Mouse (Mus musculus) brain, embryonic 14.5 days (tissue): ENCODE measurements at regions not wholly inside any gene's neighbourhood (a gene's known extent, or its start where the extent isn't known, plus 50 kb on each side); places are given as distances from the start of the nearest gene placed in this dataset.

ENCODE experiments used
- DNase-seq: peaks from one replicate; pipeline ENCODE4 v3.0.0-alpha.2; 2011; ENCODE audit warnings: low read depth
- CTCF ChIP-seq: fragments of 200-500 bp; IDR thresholded peaks from 2 replicates; pipeline ENCODE4 v1.5.1; 2012; ENCODE audit warnings: inconsistent platforms, mild to moderate bottlenecking, moderate library complexity, borderline replicate concordance; ENCODE audit not compliant: insufficient read depth, insufficient read length; ENCODE audit errors: extremely low read depth
- POLR2A ChIP-seq: fragments of 200-500 bp; IDR thresholded peaks from 2 replicates; pipeline ENCODE4 v1.6.1; 2012; ENCODE audit warnings: mild to moderate bottlenecking, inconsistent platforms, borderline replicate concordance; ENCODE audit not compliant: poor library complexity, insufficient read depth, insufficient read length, severe bottlenecking; ENCODE audit errors: extremely low read depth

DNA sequence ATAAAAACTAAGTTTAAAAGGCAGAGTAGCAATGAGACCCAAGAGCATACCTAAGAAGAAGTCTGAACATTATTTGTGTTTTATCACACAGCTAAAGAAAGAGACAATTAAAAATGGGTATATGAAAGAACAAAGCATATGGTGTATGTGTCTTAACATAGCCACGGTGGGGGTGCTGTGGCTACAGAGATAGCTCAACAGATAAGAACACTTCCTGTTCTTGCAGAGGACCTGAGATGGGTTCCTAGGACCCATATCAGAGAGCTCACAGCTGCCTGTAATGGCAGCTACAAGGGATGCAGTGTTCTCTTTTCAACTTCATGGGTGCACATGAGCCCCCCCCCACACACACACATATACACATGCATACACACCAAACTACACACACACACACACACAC is 267.0 kb downstream of the Nedd1 start:
- TF ChIP-seq CTCF = no peak
- TF ChIP-seq POLR2A = no peak
- DNase-seq = no peak

DNA sequence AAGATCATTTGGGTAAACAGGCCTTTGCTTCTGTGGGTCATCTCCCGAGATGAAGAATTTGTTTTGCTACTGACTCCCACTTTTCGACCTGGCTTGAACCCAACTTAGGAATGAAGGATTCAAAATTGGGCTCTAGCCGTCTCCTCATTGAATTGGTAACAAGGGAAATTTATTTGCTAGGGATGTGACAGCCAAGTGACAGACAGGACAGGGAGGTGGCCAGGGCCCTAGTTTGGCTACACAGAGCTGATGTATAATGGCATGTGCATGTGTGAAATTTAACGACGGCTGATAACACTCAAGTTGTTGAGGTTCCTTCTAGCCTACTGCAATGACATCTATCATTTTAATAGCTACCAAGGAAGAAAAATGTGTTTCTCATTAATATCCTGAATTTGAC is 268.7 kb downstream of the Nedd1 start:
- no peak for DNase-seq
- TF ChIP-seq CTCF = no peak
- no peak for TF ChIP-seq POLR2A

DNA sequence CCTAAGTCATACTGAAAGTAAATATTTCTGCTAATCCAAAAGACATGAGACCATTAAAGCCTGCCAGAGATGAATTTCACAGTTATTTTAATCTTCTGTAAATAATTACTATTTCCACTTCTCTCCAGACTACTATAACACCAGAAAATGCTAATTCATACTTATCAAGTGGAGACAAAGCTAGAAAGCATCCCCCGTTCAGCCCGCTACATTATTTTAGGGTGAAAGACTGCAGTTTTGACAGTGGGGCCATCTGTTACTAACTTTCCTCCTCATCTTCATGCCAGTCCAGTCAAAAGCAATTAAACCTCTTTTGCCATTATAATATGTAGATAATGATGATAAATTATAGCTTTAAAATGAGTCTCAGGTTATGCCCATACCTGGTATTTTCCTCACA is 276.3 kb downstream of the Nedd1 start:
- TF ChIP-seq POLR2A (no peak), CTCF (no peak)
- peak; percentile 77 for DNase-seq

DNA sequence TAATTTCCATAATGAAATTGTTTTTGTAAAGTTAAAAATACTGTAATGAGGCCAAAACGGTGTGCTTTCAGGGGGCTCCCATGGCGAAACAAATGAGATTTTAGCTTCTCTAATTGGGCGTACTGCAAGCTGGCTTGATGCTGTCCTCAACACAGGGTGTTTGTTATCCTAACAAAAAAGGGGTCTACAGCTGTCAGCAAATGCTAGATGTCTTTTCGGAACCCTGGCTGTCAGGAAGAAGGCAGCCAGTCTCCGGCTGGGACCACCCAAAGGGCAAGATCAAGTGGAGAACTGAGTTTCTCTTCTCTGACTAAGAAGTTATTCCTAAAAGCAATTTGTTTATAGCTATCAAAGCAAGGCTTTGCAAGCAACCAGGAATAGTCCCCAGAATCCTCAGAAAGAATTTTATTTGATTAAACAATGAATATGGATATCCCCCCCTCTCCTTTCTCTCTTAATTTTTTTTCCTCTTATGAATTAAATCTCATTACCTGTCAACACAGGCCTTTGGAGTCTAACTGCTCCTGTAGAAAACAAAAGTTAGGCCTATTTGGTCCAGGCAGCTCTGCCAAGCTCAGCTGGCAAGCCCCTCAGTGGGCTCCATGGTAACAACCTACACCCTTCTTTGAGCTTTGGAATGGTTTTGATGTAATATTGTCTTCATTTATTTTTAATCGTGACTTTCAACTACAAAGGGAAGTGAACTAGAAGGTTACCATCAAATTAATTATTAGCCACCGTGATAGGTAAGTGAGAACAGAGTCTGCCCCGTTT is 283.4 kb downstream of the Nedd1 start:
- DNase-seq = peak; percentile 93
- no peak for TF ChIP-seq POLR2A
- TF ChIP-seq CTCF = no peak

DNA sequence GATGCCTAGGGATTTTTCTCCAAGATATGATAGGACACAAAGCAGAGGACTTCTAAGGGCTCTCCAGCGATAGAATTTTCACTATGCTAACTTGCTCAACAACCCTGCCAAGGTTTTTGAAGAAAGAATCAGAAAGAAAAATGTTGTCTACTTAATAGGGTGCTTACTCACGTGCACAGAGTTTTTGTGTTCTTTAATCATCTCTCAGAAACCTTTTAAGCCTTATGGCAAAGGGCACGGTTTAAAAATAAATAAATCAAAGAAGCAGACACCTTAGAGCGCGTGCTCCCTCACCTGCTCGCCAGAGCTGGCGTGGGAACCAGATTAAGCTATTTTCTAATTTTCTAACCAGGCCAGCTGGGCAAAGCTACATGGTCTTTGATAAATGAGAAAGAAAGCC is 293.0 kb downstream of the Nedd1 start:
- no peak for TF ChIP-seq CTCF
- no peak for TF ChIP-seq POLR2A
- no peak for DNase-seq

DNA sequence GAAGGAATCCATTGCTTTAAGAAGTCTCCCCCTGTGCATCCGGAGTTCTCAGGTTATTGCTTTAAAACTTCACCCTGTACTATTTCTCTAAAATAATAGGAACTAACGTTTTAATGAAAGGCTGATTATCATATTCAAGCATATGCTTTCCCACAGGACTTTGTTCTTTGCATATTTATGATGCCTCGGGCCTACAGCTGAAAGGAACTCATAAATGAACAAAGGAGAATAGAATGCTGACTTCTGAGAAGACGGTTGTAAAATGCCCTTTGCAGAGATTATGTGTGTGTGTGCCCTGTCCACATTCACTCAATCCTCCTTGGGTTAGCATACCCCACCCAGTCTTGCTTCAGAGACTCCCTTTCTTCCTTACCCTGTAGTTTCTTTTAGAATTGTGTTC is 294.2 kb downstream of the Nedd1 start:
- TF ChIP-seq POLR2A (no peak), CTCF (no peak)
- no peak for DNase-seq

DNA sequence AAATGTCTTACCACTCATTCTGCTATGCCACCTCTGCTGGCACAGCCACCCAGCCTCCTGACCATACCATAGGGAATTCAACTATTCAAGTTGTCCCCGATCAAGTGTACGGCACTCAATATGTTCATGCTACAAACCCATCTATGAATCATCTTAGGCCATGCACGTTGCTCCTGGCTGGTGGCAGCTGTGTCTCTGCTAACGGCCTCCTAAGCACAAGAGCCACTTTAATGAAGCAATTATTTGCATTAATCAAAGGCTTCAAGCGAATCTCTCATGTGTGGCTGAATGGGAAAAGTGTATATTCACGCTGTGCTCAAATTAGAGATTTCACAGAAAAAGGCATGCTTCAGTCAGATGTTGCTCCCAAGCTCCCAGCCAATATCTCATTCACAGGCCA is 295.8 kb downstream of the Nedd1 start:
- peak; percentile 91 for DNase-seq
- no peak for TF ChIP-seq CTCF
- TF ChIP-seq POLR2A = no peak

DNA sequence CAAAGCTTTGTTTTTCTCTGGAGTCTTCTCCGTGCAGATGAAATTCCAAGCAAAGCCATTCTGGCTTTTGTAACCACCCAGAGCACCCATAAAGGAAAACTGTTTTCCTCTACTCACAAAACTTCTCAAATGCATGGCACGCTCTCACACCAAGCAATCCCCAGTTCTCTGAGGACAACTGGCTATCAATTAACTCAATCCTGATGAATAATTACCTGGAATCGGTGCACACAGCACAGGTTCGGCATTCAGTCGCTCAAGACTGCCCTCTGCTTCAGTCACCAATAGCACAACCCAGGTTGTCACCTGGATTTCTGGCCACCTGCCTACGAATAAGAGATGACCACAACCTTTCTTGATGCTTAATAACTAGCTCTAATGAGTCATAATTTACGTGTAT is 309.5 kb downstream of the Nedd1 start:
- TF ChIP-seq CTCF = no peak
- TF ChIP-seq POLR2A = no peak
- DNase-seq = no peak

DNA sequence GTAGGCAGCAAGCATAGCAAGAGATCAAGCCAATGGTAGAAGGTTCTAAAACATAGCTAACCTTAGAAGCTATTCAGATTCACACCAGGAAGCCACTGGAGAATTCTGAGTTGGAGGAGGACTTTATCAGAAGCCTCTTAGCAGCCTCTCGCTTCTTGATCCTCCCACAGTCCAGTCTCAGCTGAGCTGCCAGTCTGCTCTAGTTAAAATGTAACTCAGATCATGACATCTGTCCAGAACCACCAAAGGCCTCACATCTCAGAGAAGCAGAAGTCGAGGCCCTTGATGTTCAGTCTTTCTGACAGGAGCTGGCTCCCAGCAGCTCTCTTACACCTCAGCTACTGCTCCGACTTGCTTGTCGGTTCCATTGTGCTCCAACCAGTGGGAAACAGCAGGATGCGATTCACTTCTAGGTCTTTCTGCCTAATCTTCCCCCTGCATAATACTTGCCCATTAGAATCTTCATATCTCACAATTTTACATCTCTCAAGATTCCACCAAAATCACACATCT is 311.4 kb downstream of the Nedd1 start:
- DNase-seq = no peak
- TF ChIP-seq CTCF (no peak), POLR2A (no peak)

DNA sequence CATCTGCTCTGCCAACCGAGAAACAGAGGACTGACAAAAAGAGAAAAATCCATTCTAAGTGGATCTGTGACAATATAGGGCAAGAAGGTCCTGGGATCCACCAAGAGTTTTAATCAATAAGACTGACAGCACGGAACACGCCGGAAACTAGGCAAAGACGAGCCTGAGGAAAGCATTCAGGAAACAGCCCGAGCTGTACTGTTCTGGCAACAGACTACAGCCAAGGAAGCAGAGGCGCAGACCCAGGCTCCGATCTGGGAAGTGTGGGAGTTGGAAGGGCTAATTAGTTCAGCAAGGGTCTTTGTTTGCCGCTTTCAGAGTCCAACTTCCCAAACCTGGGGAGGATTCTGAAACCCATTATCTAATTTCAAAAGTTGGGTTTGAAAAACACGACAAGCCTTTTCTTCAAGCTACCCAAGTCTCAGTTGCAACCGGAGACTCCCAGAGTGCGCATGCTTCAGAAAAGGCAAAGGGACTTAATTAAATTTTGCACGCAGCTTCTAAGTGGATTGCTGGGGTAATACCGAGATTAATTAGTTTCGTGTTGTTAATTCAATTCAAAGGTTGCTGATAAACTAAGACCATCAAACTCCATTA is 317.4 kb downstream of the Nedd1 start:
- DNase-seq = peak; percentile 90
- TF ChIP-seq POLR2A = no peak
- no peak for TF ChIP-seq CTCF

DNA sequence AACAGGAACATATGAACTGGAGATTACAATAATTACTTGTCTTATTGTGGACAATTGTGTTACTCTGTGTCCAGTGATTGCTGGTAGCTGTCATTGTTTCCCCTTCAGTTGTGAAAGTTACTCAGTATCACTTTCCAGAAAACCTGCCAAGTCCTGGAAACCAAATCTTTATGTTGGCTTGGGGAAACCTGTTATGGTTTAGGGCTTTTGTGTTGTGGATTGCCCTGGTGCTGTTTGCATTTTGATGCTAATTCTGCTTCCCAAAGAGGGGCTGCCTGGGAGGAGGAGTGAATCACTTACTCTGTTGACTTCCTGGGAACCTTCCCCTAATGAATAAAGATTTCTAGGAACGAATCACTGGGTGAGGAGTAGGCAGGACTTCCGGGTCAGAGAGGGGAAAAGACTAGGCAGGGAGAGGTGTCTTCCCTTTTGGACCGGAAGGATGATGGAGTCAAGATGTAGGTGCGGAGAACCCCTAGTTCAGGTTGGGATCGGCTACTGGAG is 321.6 kb downstream of the Nedd1 start:
- no peak for TF ChIP-seq POLR2A
- TF ChIP-seq CTCF = no peak
- DNase-seq = peak; percentile 83
